Mouse (Mus musculus): ENCODE data around the gene Apol8.

Gene Apol8

GRCm38 (mm10) chr15:77785807-77786206, 29.0 kb upstream of the Apol8 start:
- DNase-seq: no peak

GRCm38 (mm10) chr15:77784039-77784824, 27.4 kb upstream of the Apol8 start:
- DNase-seq: no peak

DNA sequence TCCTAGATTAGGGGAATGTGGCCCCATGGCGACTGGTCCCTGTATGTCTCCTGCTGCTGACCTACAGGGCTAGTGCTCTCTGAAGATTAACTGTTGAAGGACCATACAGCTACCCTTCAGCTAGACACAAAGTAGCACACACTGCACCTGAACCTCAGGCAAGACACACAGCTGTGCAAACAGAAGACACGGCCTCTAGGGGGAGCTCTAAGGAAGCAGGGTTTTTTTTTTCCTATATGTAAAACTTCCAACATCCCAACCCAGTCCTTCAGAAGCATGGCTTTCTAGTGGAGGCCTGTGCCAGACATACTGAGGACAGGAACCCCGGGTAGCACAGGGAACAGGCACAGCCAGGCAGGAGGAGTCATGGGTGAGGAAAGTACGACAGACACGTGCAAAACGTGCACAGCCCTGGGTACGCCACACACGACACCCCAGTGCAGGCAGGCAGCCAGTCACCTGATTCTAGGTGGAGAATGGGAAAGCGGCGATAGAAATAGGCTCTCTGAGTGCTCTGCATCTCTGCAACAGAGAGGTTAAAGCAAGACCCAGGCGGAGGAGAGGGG, 25.7 kb upstream of the Apol8 start:
- DNase-seq: peak; percentile 60

DNA sequence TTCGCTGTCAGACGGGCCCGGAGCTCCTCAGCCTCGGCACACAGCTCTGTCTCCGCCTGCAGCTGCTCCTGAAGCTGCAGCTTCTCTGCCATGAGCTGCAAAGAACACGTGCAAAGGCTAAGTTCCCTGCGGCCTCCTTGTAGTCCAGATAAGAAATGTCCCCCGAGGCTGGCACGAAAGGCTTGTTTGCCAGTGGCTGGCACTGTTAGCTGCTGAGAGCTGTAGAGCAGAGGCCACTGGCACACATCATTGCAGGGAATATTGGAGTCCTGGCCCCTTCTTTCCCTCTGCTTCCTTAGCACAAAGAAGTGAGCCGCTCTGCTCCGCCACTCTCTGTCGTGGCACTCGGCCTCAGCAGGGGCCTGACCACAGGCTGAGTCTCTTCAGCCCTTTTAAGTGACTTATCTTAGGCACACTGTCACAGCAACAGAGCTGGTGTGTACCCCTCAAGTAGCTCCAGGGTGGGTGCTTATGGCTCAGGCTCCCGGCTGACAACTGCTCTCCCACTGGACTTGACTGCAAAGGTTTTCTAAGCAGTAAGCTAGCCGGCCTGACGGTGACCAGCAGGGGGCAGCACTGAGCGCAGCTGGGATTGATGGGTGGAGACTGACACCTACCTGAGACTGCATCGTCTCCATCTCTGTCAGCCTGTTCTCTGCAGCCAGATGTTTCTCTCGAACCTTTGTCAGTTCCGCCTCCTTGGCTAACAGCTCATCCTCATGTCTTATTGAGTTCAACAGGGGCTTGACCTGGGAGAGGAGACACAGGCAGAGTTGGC, 18.6 kb upstream of the Apol8 start:
- peak; percentile 83 for DNase-seq

DNA sequence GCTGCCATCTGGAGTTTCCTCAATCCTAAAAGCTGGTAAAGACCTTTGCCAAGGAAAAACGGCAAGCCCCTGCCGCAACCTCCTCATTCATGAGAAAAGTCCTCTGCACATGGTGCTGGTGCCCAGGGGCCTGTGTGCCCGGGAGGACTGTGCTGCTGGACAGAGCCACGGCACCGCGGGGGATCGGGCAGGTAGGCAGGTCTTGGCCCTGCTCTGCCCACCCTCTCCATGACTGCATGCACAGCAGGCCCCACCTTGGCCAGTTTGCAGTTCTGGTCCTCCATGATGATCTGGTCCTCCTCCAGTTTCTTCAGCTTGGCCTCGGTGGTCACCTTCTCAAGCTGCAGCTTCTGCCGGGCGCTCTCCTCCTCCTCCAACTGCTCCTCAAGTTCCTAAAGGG, 17.5 kb upstream of the Apol8 start:
- DNase-seq: no peak

GRCm38 (mm10) chr15:77773099-77773915, 16.5 kb upstream of the Apol8 start:
- DNase-seq: no peak

- no peak for DNase-seq
These were observed 14.1 kb upstream of the Apol8 start for GRCm38 (mm10) chr15:77770942-77771341.

DNA sequence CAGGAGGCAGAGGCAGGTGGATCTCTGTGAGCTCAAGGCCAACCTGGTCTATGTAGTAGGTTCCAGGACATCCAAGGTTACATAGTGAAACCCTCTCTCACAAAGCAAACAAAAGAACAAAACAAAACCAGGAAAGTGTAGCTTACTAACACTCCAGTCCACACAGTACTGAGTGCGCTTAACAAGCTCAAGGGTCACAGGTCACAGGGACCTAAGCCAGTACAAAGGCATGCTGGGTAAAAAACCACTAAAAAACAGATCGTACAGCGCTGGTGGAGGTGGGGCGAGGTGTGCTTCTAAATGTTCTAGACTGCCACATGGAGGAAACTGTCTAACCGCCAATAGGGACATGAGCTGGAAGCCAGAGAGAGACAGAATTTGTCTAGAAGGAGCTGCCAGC, 13.5 kb upstream of the Apol8 start:
- DNase-seq: no peak

DNA sequence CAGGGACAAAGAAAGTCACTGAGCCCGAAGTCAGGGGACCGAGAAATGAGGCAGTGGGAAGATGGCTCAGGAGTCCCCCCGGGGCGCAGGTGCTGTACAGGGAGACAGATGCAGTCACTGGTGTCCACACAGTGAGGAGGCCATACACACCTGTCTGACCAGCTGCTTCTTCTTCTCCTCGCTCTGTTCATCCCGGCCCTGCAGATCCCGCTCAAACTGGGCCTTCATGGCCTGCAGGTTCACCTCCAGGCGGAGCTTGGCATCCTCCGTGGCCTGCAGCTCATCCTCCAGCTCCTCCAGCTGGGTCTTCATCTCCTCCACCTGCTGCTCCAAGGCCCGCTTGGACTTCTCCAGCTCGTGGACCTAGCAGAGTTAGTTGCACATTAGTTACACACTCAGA, 10.2 kb upstream of the Apol8 start:
- no peak for DNase-seq

DNA sequence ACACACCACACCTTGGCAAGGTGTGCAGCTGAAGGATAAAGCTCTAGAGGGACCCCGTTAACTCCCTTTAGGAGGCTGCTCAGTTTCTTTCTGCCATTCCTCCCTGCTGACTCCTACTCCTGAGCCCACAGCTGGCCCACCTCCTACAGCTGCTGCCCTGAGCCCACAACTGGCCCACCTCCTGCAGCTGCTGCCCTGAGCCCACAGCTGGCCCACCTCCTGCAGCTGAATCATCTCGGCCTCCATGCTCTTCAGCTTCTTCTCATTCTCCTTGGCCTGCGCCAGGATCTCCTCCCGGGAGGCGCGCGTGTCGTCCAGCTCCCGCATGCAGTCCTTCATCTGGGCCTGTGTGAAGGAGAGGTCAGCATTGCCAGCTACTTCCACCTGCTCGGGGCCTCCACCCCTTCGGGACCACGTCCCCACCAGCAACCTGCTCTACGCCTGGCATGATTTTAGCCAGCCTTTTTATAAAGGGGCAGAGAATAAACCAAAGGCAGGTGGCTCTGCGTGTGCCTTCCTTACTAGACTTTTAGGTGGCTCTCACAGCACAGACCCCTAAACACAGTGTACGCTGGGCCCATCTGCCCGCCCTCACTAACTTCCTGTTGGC, 8.8 kb upstream of the Apol8 start:
- DNase-seq: no peak

GRCm38 (mm10) chr15:77764391-77765006, 7.7 kb upstream of the Apol8 start:
- no peak for DNase-seq

- DNase-seq: no peak
These were observed 6.9 kb upstream of the Apol8 start for GRCm38 (mm10) chr15:77763702-77764101.

DNA sequence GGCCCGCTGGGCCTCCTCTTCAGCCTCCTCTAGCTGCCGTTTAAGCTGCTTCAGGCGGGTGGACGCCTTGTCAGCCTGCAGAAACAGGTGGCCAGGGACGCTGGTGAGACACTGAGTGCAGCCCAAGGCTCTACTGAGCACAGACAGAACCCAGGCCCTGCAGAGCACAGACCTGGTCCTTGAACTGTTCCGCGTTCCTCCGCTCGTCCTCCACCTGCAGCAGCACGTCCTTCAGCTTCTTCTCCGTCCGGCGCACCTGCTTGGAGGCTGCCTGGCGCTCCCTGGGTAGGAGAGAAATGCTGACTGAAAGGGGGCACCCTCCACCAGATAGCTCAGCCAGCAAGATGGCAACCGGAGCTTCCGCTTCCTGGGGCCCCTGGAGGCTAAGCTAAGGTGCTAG, 6.2 kb upstream of the Apol8 start:
- no peak for DNase-seq

GRCm38 (mm10) chr15:77761561-77762380, 5.0 kb upstream of the Apol8 start:
- peak; percentile 57 for DNase-seq

DNA sequence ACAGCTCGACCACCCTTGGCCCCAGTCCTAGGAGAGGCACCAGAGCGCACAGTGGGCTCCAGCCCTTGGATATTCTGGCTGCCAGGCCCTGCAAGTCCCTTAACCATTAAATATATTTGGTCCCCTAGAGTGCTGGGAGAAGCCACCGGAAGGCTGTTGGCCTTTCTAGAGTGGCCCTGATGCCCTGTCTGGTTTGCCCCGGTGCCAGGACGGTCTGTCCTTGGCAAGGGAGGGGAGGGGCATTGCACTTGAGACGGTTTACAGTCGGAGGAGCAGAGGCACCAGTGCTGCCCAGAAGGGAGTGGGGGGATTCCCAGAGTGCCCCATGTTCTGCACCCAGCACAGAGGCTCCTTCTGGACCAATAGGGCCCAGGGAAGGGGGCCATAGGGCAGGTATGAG, 4.3 kb upstream of the Apol8 start:
- no peak for DNase-seq

DNA sequence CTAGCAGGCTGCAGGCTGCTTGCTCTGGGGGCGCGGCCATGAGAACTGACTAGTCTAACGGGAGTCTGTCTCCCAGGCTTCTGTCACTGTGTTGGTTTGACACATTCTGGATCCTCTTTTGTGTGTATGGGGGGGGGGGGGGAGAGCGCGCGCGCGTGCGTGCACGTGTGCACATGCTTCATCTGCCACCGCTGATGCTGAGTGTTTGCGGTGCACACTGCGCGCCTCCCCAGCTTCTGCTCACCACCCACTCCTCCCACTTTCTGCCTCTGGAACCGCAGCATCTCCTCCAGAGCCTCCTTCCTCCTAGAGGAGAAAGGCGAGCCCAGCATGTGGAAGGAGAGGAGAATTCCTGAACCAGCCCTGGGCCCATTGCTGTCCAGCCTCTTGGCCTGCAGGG, 3.2 kb upstream of the Apol8 start:
- no peak for DNase-seq

DNA sequence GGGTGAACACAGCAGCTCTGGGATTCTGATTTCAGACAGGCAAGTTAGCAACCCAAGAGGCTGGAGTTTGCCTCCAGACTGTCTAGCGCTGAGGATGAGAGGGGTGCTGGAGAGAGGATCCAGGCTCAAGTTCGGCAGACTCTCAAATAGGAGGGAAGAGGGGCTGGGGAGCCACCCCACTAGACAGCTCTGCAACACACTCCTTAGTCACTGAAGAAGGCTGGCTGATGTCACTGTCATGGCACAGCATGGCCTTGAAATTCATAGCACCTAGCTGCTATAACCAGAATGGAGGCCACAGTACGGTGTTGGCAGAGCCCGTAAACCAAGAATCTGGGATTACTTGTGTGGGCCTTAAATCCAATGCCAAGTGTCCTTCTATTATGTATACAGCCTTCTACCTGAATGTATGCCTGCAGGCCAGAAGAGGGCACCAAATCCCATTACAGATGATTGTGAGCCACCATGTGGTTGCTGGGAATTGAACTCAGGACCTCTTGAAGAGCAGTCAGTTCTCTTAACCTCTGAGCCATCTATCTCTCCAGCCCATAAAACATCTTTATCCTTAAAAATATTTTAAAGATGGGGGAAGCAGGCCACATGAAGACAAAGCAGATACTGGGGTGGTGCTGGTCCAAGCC, 903 bp upstream of the Apol8 start:
- no peak for DNase-seq

GRCm38 (mm10) chr15:77756081-77756480, 722 bp downstream of the Apol8 start:
- DNase-seq: no peak

DNA sequence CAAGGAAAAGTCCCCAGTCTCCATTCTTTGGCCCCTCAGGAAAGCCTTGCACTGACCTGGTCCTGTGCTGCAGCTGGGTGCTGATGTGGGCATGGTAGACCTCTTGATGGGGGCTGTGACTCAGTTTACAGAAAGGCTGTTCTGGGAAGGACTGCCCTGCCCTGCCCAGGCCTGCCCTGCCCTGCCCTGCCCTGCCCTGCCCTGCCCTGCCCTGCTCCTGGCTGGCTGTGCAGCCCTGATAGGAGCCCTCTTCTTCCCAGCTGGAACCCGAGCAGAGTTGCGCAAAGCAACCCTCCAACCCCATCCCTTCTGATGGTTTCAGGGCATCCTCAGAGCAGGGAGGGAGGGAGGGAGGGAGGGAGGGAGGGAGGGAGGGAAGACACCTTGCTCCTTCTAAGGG, 1.7 kb downstream of the Apol8 start:
- DNase-seq: no peak

DNA sequence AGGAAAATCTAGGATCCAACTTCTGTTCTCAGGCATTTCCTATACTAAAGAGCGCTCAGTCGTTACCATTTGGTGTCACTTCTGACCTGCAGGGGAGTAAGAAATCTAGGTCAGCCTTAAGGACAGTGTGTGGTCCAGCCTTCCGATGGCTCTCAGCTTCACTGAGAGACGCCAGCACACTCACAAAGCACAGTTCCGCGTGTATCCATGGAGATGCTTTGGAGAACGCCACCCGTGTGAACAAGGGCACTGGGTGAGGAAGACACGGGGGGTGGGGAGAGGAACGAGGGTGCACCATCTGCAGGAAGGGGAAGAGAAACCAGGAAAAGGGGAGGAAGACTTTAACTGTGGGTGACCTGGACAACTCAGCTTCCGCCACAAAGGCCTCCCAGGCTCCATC, 4.4 kb downstream of the Apol8 start:
- DNase-seq: no peak

GRCm38 (mm10) chr15:77750461-77750860, 6.3 kb downstream of the Apol8 start:
- DNase-seq: peak; percentile 63
